In genomic region chr6:146958694-146959093, GRCm38 (mm10) we compare ENCODE assay signal across 25 mouse cellular contexts. TPM values are rescaled to one million over a fixed set of nuclear protein-coding genes. Genes with fewer than 3 reads are reported as not detected.
"Had no signal": no experiment of that assay in that cellular context is flagged by ENCODE, and none has a peak within 500 bp of the region (broad histone marks: within the 10 kb centered on the region; RNA-seq: fewer than 3 reads in every experiment).

No protein-coding gene starts in this region.

- H3K36me3 ChIP-seq: lung, embryonic 15.5 days; midbrain, embryonic 13.5 days; midbrain, embryonic 15.5 days; neural tube, embryonic 13.5 days; neural tube, embryonic 15.5 days had no signal

- DNase-seq: liver, postnatal 0 days; lung, adult 2 months; lung, postnatal 14 days; lung, postnatal 36 days; retina, postnatal 1 day; right cerebral cortex, adult 18-20 months; right cerebral cortex, postnatal 25 days; right cerebral cortex, postnatal 4 days; spleen, adult 18-20 months; thymus, adult 2 months; thymus, postnatal 25 days; thymus, postnatal 4 days had no signal

- H3K27me3 ChIP-seq: lung, embryonic 15.5 days; megakaryocyte, embryonic 14.5 days; midbrain, embryonic 13.5 days; midbrain, embryonic 15.5 days; neural tube, embryonic 13.5 days; neural tube, embryonic 15.5 days had no signal

- ATAC-seq: liver, postnatal 0 days; lung, postnatal 0 days; midbrain, embryonic 13.5 days; midbrain, embryonic 15.5 days had no signal

- H3K4me2 ChIP-seq: lung, embryonic 15.5 days; midbrain, embryonic 11.5 days; midbrain, embryonic 13.5 days; midbrain, embryonic 15.5 days; neural tube, embryonic 13.5 days; neural tube, embryonic 15.5 days had no signal

- H3K4me3 ChIP-seq: lung, embryonic 15.5 days; megakaryocyte, embryonic 14.5 days; midbrain, embryonic 13.5 days; midbrain, embryonic 15.5 days; neural tube, embryonic 13.5 days; neural tube, embryonic 15.5 days had no signal

RNA-seq across cellular contexts. Expression of gene 1700034J05Rik, which starts 4.5 kb away (rescaled TPM):
- total RNA-seq: megakaryocyte progenitor cell, adult 5-6 weeks; midbrain, postnatal 0 days had no signal
- polyA plus RNA-seq: lung, adult 2 months; macrophage; midbrain, embryonic 15.5 days; midbrain, postnatal 0 days; neural tube, embryonic 13.5 days; neural tube, embryonic 15.5 days; small intestine, adult 2 months; thymus, adult 2 months; urinary bladder, adult 2 months had no signal
